In the genomic region with DNA sequence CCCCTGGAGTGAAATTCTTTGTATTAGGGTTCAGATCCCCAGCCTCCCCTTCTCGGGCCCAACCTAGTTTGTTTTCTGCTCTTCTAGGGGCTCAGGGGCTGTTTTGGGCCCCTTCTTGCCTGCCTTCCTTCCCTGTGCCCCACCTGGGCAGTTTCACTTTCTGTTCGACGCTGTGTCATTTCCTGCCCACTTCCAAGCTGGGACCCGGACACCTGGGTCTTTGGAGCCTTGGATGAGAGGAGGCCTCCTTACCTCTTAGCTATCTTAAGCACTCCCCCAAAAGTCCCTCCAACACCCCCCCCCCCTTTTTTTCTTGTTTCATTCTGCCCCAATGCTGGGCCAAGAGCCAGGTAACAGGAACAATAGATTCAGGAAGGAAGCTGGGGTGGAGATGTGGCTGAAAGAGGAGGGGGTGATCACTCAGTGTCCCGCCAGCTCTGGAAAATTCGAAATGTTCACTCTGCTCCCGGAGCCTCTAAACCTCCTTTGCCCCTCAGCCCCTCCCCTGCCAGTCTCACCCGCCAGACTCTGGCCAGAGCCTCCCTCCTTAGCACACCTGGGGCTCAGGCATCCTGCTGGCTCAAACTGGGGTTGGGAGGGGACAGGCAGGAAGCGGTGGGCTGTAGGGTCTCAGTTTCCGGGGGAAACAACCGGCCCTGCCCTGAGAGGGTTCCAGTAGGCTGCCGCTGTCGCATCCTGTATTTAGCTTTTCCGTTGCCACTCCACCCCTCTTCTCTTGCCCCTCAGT, we compare ENCODE assay signal across 8 mouse cellular contexts. TPM values are rescaled to one million over a fixed set of nuclear protein-coding genes. Genes with fewer than 3 reads are reported as not detected.
DNase-seq lines count a peak whose midpoint lies in the region; ATAC-seq lines count a peak whose summit lies in the region.

No protein-coding gene starts in this region.

- H3K4me1 ChIP-seq in neural tube, embryonic 11.5 days (ENCODE audit: control insufficient read depth, insufficient read depth, low read length), result peaks cover 14% of the 10 kb centered on the region
- H3K4me1 ChIP-seq in lung, embryonic 15.5 days, result peaks cover 43% of the 10 kb centered on the region

- 0 out of 2 replicates have a peak overlapping the region, but pooled peaks have one; percentile 6 for H3K4me3 ChIP-seq in neural tube, embryonic 11.5 days (ENCODE audit: low read depth, low read length)
- peak overlapping the region; percentile 74 for H3K4me3 ChIP-seq in lung, embryonic 15.5 days

- no peaks in the 10 kb centered on the region for H3K27me3 ChIP-seq in neural tube, embryonic 11.5 days (ENCODE audit: control insufficient read depth, insufficient read depth, low read length)
- H3K27me3 ChIP-seq in lung, embryonic 15.5 days, result no peaks in the 10 kb centered on the region

- no peaks in the 10 kb centered on the region for H3K9me3 ChIP-seq in neural tube, embryonic 11.5 days (ENCODE audit: control insufficient read depth, low read length)
- no peaks in the 10 kb centered on the region for H3K9me3 ChIP-seq in lung, embryonic 15.5 days

- H3K36me3 ChIP-seq in neural tube, embryonic 11.5 days (ENCODE audit: control insufficient read depth, insufficient read depth, low read length), result peaks cover 8% of the 10 kb centered on the region; the same call in 1 of the 2 replicates
- H3K36me3 ChIP-seq in lung, embryonic 15.5 days, result peaks cover 30% of the 10 kb centered on the region

- 38% methylated on average over 14 of the region's 14 CpGs for WGBS in neural tube, embryonic 11.5 days
- WGBS in lung, embryonic 15.5 days, result 28% methylated on average over 14 of the region's 14 CpGs

- H3K9ac ChIP-seq in neural tube, embryonic 11.5 days (ENCODE audit: low read length), result 0 out of 2 replicates have a peak overlapping the region, but pooled peaks have one; percentile 22
- peak overlapping the region; percentile 74 for H3K9ac ChIP-seq in lung, embryonic 15.5 days

- H3K27ac ChIP-seq in neural tube, embryonic 11.5 days (ENCODE audit: low read depth, low read length), result no peak overlapping the region
- peak overlapping the region; percentile 90 for H3K27ac ChIP-seq in lung, embryonic 15.5 days

- no peak for DNase-seq in neural tube, embryonic 11.5 days (ENCODE audit: low spot score)
- DNase-seq in neural tube, embryonic 10.5 days (ENCODE audit: extremely low spot score, low spot score), result no peak
- peak; percentile 77 for DNase-seq in heart, adult 8-10 months (ENCODE audit: low spot score)
- DNase-seq in kidney, adult 11 months, result peak; percentile 50
- DNase-seq in spleen, adult 18-20 months, result peak; percentile 66 to 73
- DNase-seq in frontal cortex, postnatal 25 days (ENCODE audit: low spot score in 2 of 2), result no peak
- DNase-seq in frontal cortex, postnatal 14 days (ENCODE audit: low spot score in 2 of 2), result no peak

- peak overlapping the region; percentile 12 for H3K4me2 ChIP-seq in neural tube, embryonic 11.5 days (ENCODE audit: low read depth)
- peak overlapping the region; percentile 95 for H3K4me2 ChIP-seq in lung, embryonic 15.5 days

- ATAC-seq in neural tube, embryonic 11.5 days (ENCODE audit: insufficient read depth, low FRiP score, low TSS enrichment), result no peak
- ATAC-seq in lung, embryonic 15.5 days (ENCODE audit: borderline replicate concordance, extremely low read depth, low FRiP score, low TSS enrichment), result peak; percentile 4; the same call in 1 of the 2 replicates

RNA-seq across cellular contexts. Expression of a gene that starts 2.5 kb away (rescaled TPM):
- polyA plus RNA-seq in neural tube, embryonic 11.5 days (2014; fragmentation: Nextera tagmentation; extraction: Ambion mirVana), result 10.9 and 11.2 TPM in 2 replicates
- 10 to 100 TPM; 13.1 to 16.7 (median 14.8) TPM for total RNA-seq in heart, adult 8-10 months (2022)
- polyA plus RNA-seq in lung, embryonic 15.5 days (2015; fragmentation: Nextera tagmentation; extraction: Ambion mirVana), result 18.9 and 19.7 TPM in 2 replicates

RNA-seq across cellular contexts. Expression of a gene that starts 28.7 kb away (rescaled TPM):
- 24.3 and 24.4 TPM in 2 replicates for polyA plus RNA-seq in neural tube, embryonic 11.5 days (2014; fragmentation: Nextera tagmentation; extraction: Ambion mirVana)
- 10 to 100 TPM; 47.3 to 56.4 (median 53.0) TPM for total RNA-seq in heart, adult 8-10 months (2022)
- 28.9 and 30.6 TPM in 2 replicates for polyA plus RNA-seq in lung, embryonic 15.5 days (2015; fragmentation: Nextera tagmentation; extraction: Ambion mirVana)

RNA-seq across cellular contexts. Expression of a gene that starts 29.6 kb away (rescaled TPM):
- 140 and 143 TPM in 2 replicates for polyA plus RNA-seq in neural tube, embryonic 11.5 days (2014; fragmentation: Nextera tagmentation; extraction: Ambion mirVana)
- total RNA-seq in heart, adult 8-10 months (2022), result 10 to 100 TPM; 47.9 to 61.2 (median 49.1) TPM
- polyA plus RNA-seq in lung, embryonic 15.5 days (2015; fragmentation: Nextera tagmentation; extraction: Ambion mirVana), result 102 TPM in 2 replicates

RNA-seq across cellular contexts. Expression of a gene that starts 29.9 kb away (rescaled TPM):
- 9.5 and 10.6 TPM in 2 replicates for polyA plus RNA-seq in neural tube, embryonic 11.5 days (2014; fragmentation: Nextera tagmentation; extraction: Ambion mirVana)
- total RNA-seq in heart, adult 8-10 months (2022), result 1 to 10 TPM; 8.0 to 9.5 (median 8.6) TPM
- polyA plus RNA-seq in lung, embryonic 15.5 days (2015; fragmentation: Nextera tagmentation; extraction: Ambion mirVana), result 3.5 and 3.7 TPM in 2 replicates

RNA-seq across cellular contexts. Expression of a gene that starts 46.3 kb away (rescaled TPM):
- polyA plus RNA-seq in neural tube, embryonic 11.5 days (2014; fragmentation: Nextera tagmentation; extraction: Ambion mirVana), result 7.0 and 7.2 TPM in 2 replicates
- 1 to 10 TPM; 1.0 to 1.5 (median 1.1) TPM for total RNA-seq in heart, adult 8-10 months (2022)
- 11.2 and 12.0 TPM in 2 replicates for polyA plus RNA-seq in lung, embryonic 15.5 days (2015; fragmentation: Nextera tagmentation; extraction: Ambion mirVana)

Comparison
In these comparisons a context has a peak if more than half of its experiments do, and no peak if none do; other contexts are left out.
1. DNase-seq: peak in heart, adult 8-10 months (single experiment), kidney, adult 11 months (single experiment) and spleen, adult 18-20 months (2 of 2); none in neural tube, embryonic 11.5 days (single experiment), neural tube, embryonic 10.5 days (single experiment), frontal cortex, postnatal 25 days (0 of 2) and frontal cortex, postnatal 14 days (0 of 2).